Mouse (Mus musculus) lung, adult 2 months (tissue): ENCODE data around the gene Tmem107.

Source experiments
- CTCF ChIP-seq: fragments of 200-500 bp; IDR thresholded peaks from 2 replicates; pipeline ENCODE4 v1.5.1; 2011; ENCODE audit warnings: mild to moderate bottlenecking, low read length, control low read depth; ENCODE audit not compliant: insufficient read depth
- POLR2A ChIP-seq: fragments of 200-500 bp; IDR thresholded peaks from 2 replicates; pipeline ENCODE4 v1.6.1; 2011; ENCODE audit warnings: low read depth, mild to moderate bottlenecking, control low read depth, low read length, borderline replicate concordance; ENCODE audit errors: extremely low read depth

DNA sequence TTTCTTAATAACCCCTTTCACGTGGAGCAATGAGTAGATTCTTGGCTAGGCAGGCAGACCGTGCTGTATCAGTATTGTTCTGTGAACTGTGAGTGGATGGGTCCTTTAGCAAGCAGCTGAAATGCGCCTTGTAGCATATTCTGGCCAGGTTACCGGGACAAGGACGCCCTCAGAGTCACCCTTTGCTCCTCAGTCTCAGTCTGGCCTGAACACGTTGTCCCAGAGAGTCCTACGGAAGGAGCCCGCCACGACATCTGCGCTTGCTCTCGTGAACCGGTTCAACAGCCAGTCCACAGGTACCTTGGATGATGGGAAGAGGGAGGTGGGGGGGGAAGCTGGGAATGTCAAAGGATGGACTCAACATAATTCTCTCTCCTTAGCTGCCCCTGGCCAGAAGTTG is 23.0 kb upstream of the Tmem107 start:
- TF ChIP-seq CTCF (no peak), POLR2A (no peak)
